Mouse (Mus musculus) brain, embryonic 14.5 days (tissue): ENCODE data around the gene Abo. TPM values are rescaled to one million over a fixed set of nuclear protein-coding genes. Genes with fewer than 3 reads are reported as not detected.
"Not testable (repeated sequence)": the region's sequence is repeated elsewhere in the genome, so short reads cannot be mapped to it uniquely, and the experiment has no call there.

ENCODE experiments used
- DNase-seq: peaks from one replicate; pipeline ENCODE4 v3.0.0-alpha.2; 2011; ENCODE audit warnings: low read depth
- CTCF ChIP-seq: fragments of 200-500 bp; IDR thresholded peaks from 2 replicates; pipeline ENCODE4 v1.5.1; 2012; ENCODE audit warnings: inconsistent platforms, mild to moderate bottlenecking, moderate library complexity, borderline replicate concordance; ENCODE audit not compliant: insufficient read depth, insufficient read length; ENCODE audit errors: extremely low read depth
- POLR2A ChIP-seq: fragments of 200-500 bp; IDR thresholded peaks from 2 replicates; pipeline ENCODE4 v1.6.1; 2012; ENCODE audit warnings: mild to moderate bottlenecking, inconsistent platforms, borderline replicate concordance; ENCODE audit not compliant: poor library complexity, insufficient read depth, insufficient read length, severe bottlenecking; ENCODE audit errors: extremely low read depth
- polyA plus RNA-seq: library from polyadenylated mRNA; depleted of rRNA; stranded (reverse); fragments of >200 nt; gene quantifications from 2 replicates; pipeline ENCODE4 v1.2.3, GENCODE M21; 2012

The Abo gene
- polyA plus RNA-seq, 1 experiment: not detected

- DNase-seq: no peak
- no peak for TF ChIP-seq POLR2A
- no peak for TF ChIP-seq CTCF
These were observed 38.5 kb upstream of the Abo start for GRCm38 (mm10) chr2:26903311-26903710.

- DNase-seq: peak; percentile 99
- TF ChIP-seq POLR2A (peak; percentile 20; the same call in 1 of the 2 replicates), CTCF (no peak)
These were observed 37.9 kb upstream of the Abo start, which contains the start of gene Surf6 for GRCm38 (mm10) chr2:26902467-26903220. Gene Surf6, minus strand, starts transcription at chr2:26902879.

GRCm38 (mm10) chr2:26901834-26902400 is 37.1 kb upstream of the Abo start:
- no peak for DNase-seq
- no peak for TF ChIP-seq CTCF
- no peak for TF ChIP-seq POLR2A

- DNase-seq: no peak
- TF ChIP-seq CTCF: no peak
These were observed 36.0 kb upstream of the Abo start for GRCm38 (mm10) chr2:26900731-26901130.

DNA sequence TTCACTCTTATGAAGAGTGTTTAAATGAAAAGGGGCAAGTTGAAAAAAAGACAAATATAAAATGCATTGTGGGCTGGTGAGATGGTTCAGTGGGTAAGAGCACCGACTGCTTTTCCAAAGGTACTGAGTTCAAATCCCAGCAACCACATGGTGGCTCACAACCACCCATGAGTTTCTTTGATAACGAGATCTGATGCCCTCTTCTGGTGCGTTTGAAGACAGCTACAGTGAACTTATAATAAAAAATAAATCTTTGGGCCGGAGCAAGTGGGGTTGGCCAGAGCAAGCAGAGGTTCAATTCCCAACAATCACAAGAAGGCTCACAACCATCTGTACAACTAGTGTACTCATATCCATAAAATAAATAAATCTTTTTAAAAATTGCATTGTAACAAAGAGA is 31.1 kb upstream of the Abo start:
- DNase-seq: no peak
- no peak for TF ChIP-seq POLR2A
- TF ChIP-seq CTCF: no peak

GRCm38 (mm10) chr2:26886170-26886569 is 21.4 kb upstream of the Abo start:
- DNase-seq: not testable (repeated sequence)

- DNase-seq: not testable (repeated sequence)
These were observed 20.8 kb upstream of the Abo start for GRCm38 (mm10) chr2:26885541-26885940.

GRCm38 (mm10) chr2:26878571-26878970 is 13.8 kb upstream of the Abo start:
- TF ChIP-seq CTCF: no peak
- TF ChIP-seq POLR2A: no peak
- no peak for DNase-seq

DNA sequence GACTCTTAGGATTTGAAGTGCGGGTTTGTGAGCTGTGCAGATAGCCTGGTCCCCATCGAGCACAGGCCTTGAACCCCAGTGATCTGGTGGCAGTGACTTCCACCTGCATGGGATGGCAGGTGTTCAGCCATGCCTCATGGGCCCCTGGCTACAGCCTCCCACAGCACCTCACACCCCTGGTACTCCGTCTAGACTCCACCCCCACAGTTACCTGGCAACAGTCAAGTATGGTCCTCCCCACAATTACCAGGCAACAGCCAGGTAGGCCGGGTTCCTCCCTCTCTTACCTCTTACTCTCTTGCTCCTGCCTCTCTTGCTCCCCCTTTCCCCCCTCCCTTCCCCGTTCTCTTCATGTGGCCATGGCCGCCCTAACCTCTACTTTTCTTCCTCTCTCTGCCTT is 5.9 kb upstream of the Abo start:
- no peak for TF ChIP-seq POLR2A
- no peak for TF ChIP-seq CTCF
- no peak for DNase-seq

- TF ChIP-seq POLR2A: no peak
- TF ChIP-seq CTCF: no peak
- no peak for DNase-seq
These were observed 1.9 kb downstream of the Abo start for GRCm38 (mm10) chr2:26862856-26863255.

- peak; percentile 27 for DNase-seq
- TF ChIP-seq CTCF (peak; percentile 34; the same call in 1 of the 2 replicates), POLR2A (no peak)
These were observed 17.1 kb downstream of the Abo start for GRCm38 (mm10) chr2:26847706-26848105.

GRCm38 (mm10) chr2:26832478-26832877 is 32.3 kb downstream of the Abo start:
- DNase-seq: no peak
- TF ChIP-seq POLR2A (no peak), CTCF (no peak)
